Mouse (Mus musculus): ENCODE data around the gene Specc1l.
"Not testable (repeated sequence)": the region's sequence is repeated elsewhere in the genome, so short reads cannot be mapped to it uniquely, and the experiment has no call there.

The Specc1l gene

GRCm38 (mm10) chr10:75352541-75352940 lies 140.7 kb downstream of the Specc1l start:
- DNase-seq (ENCODE audit: low read depth, low spot score): no peak

GRCm38 (mm10) chr10:75353838-75354241 lies 142.0 kb downstream of the Specc1l start:
- not testable (repeated sequence) for DNase-seq (ENCODE audit: low read depth, low spot score)

- DNase-seq (ENCODE audit: low read depth, low spot score): no peak
Observed at GRCm38 (mm10) chr10:75355341-75355740, 143.5 kb downstream of the Specc1l start.

Data from WW6 (cell line).